Mouse (Mus musculus) testis, adult 2 months (tissue): ENCODE results near the gene Zfp786.

Experiments
- CTCF ChIP-seq: fragments of 200-500 bp; IDR thresholded peaks from 2 replicates; pipeline ENCODE4 v1.5.1; 2012; ENCODE audit warnings: low read depth, mild to moderate bottlenecking, inconsistent platforms, low read length, moderate library complexity; ENCODE audit not compliant: control insufficient read depth, insufficient read depth, insufficient replicate concordance
- POLR2A ChIP-seq: fragments of 200-500 bp; IDR thresholded peaks from 2 replicates; pipeline ENCODE4 v1.6.1; 2012; ENCODE audit warnings: low read depth, mild to moderate bottlenecking, inconsistent platforms, low read length, moderate library complexity; ENCODE audit not compliant: control insufficient read depth

GRCm38 (mm10) chr6:47816151-47816550 is 14.5 kb downstream of the Zfp786 start:
- TF ChIP-seq POLR2A (no peak), CTCF (no peak)
